Mouse (Mus musculus) myocyte (in vitro differentiated cells): ENCODE measurements around the gene Kncn.

Source experiments
- CEBPB ChIP-seq: IDR thresholded peaks from 2 replicates; pipeline ENCODE4 v1.6.1; 2011; ENCODE audit warnings: mild to moderate bottlenecking, moderate library complexity; ENCODE audit not compliant: poor library complexity, insufficient read depth, severe bottlenecking
- E2F4 ChIP-seq: IDR thresholded peaks from one replicate; pipeline ENCODE4 v1.6.1; 2011; ENCODE audit warnings: mild to moderate bottlenecking, control low read depth, moderate library complexity; ENCODE audit not compliant: insufficient read depth
- MAX ChIP-seq: IDR thresholded peaks from one replicate; pipeline ENCODE4 v1.6.1; 2011; ENCODE audit warnings: low read depth, mild to moderate bottlenecking, control low read depth
- MYOG ChIP-seq, 3 experiments: IDR thresholded peaks; one replicate each; pipeline ENCODE4 v1.6.1; 2011; ENCODE audit warnings: control low read depth in 2 of 3, low read depth in 2 of 3, mild to moderate bottlenecking in 2 of 3; ENCODE audit not compliant: insufficient read length in 2 of 3, control insufficient read depth in 1 of 3, insufficient read depth in 1 of 3
- POLR2A ChIP-seq: IDR thresholded peaks from one replicate; pipeline ENCODE4 v1.6.1; 2011; ENCODE audit warnings: low read depth, mild to moderate bottlenecking, control low read depth, moderate library complexity; ENCODE audit not compliant: insufficient read length
- REST ChIP-seq: IDR thresholded peaks from one replicate; pipeline ENCODE4 v1.6.1; 2011; ENCODE audit warnings: mild to moderate bottlenecking, control low read depth, moderate library complexity; ENCODE audit not compliant: insufficient read depth, insufficient read length
- USF1 ChIP-seq: IDR thresholded peaks from one replicate; pipeline ENCODE4 v1.6.1; 2011; ENCODE audit warnings: low read depth, mild to moderate bottlenecking, control low read depth, moderate library complexity

GRCm38 (mm10) chr4:115857293-115857883 lies 26.8 kb upstream of the Kncn start:
- TF ChIP-seq POLR2A (no peak), USF1 (no peak), E2F4 (no peak), MAX (no peak), REST (no peak), CEBPB (peak; percentile 90), MYOG (IDR thresholded peaks at IDR 0.05; ENCODE audit: control insufficient read depth in 1 of 3, insufficient read depth in 1 of 3, insufficient read length in 2 of 3, low read depth in 2 of 3) (no peak)
